Mouse (Mus musculus): ENCODE results near the gene Pcnx3. TPM values are rescaled to one million over a fixed set of nuclear protein-coding genes. Genes with fewer than 3 reads are reported as not detected.

Pcnx3 gene
- polyA plus RNA-seq, 1 experiment, result 54.9 TPM

GRCm38 (mm10) chr19:5713255-5713654 is 24.5 kb upstream of the Pcnx3 start:
- Histone ChIP-seq H3K4me3 (ENCODE audit: insufficient read depth, low read length) (peak overlapping the region; percentile 26), H3K27ac (ENCODE audit: insufficient read depth, low read depth, low read length) (peak overlapping the region; percentile 65), H3K4me1 (ENCODE audit: control insufficient read depth, insufficient read depth, low read length) (peaks cover 33% of the 10 kb centered on the region)
- no peak for TF ChIP-seq CTCF (IDR thresholded peaks at IDR 0.05; ENCODE audit: low read depth, low read length)
- TF ChIP-seq POLR2A (IDR thresholded peaks at IDR 0.05; ENCODE audit: borderline replicate concordance, low read depth, low read length), result no peak

DNA sequence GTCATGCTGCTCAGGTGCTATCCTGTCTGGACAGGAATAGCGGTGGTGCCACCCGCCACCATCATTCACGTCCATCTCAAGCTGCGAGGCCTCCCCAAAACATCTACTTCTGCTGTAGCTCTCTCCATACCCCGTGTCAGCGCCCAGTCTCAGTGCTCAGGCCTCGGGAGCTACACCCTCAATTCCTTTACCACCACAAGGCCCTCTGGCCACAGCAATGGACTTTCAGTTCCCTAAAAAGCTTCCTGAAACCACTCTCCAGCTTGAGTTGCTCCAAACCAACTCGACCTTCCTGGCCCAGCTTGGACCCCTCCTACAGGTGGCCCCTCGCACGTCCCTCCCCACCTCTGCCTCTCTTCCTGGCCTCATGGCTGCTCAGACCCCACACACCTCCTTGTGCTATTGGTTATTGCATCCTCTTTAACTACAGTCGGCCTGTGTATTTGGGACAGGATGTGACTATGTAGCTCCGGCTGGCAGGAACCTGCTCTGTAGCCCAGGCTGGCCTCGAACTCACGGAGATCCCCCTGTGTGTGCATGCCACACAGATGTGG is 23.3 kb upstream of the Pcnx3 start:
- peak overlapping the region; percentile 80 for H3K27ac ChIP-seq (ENCODE audit: insufficient read depth, low read depth, low read length)
- TF ChIP-seq CTCF (IDR thresholded peaks at IDR 0.05; ENCODE audit: low read depth, low read length) (no peak), POLR2A (IDR thresholded peaks at IDR 0.05; ENCODE audit: borderline replicate concordance, low read depth, low read length) (no peak)
- H3K4me1 ChIP-seq (ENCODE audit: control insufficient read depth, insufficient read depth, low read length), result peaks cover 33% of the 10 kb centered on the region
- H3K4me3 ChIP-seq (ENCODE audit: insufficient read depth, low read length), result no peak overlapping the region

DNA sequence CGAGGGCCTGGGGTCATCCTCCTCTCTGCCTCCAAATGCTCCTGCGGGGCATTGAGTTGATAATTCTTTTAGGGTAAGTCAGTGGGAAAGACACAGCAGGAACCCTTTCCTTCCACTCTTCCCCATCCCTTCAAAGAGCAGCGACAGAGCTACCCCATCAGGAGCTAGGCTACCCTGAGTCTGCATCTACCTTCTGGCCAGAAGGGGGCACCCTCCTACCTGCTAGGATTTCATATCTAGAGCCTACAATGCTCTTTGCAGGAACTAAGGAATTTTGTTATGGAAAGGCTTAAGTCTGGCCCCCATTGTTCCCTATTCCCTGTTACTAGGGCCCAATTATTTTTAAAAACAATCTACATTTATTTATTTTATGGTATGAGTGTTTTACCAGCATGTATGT is 22.5 kb upstream of the Pcnx3 start:
- no peak overlapping the region for H3K4me3 ChIP-seq (ENCODE audit: insufficient read depth, low read length)
- H3K4me1 ChIP-seq (ENCODE audit: control insufficient read depth, insufficient read depth, low read length), result peaks cover 33% of the 10 kb centered on the region
- peak overlapping the region; percentile 80 for H3K27ac ChIP-seq (ENCODE audit: insufficient read depth, low read depth, low read length)
- TF ChIP-seq POLR2A (IDR thresholded peaks at IDR 0.05; ENCODE audit: borderline replicate concordance, low read depth, low read length), result no peak
- peak; percentile 26; the same call in 1 of the 2 replicates for TF ChIP-seq CTCF (IDR thresholded peaks at IDR 0.05; ENCODE audit: low read depth, low read length)

GRCm38 (mm10) chr19:5710581-5710980 is 21.9 kb upstream of the Pcnx3 start:
- H3K4me3 ChIP-seq (ENCODE audit: insufficient read depth, low read length), result no peak overlapping the region
- TF ChIP-seq CTCF (IDR thresholded peaks at IDR 0.05; ENCODE audit: low read depth, low read length), result no peak
- no peak for TF ChIP-seq POLR2A (IDR thresholded peaks at IDR 0.05; ENCODE audit: borderline replicate concordance, low read depth, low read length)
- no peak overlapping the region for H3K27ac ChIP-seq (ENCODE audit: insufficient read depth, low read depth, low read length)
- peaks cover 39% of the 10 kb centered on the region for H3K4me1 ChIP-seq (ENCODE audit: control insufficient read depth, insufficient read depth, low read length)

- Histone ChIP-seq H3K27ac (ENCODE audit: insufficient read depth, low read depth, low read length) (no peak overlapping the region), H3K4me3 (ENCODE audit: insufficient read depth, low read length) (no peak overlapping the region), H3K4me1 (ENCODE audit: control insufficient read depth, insufficient read depth, low read length) (peaks cover 43% of the 10 kb centered on the region)
- TF ChIP-seq POLR2A (IDR thresholded peaks at IDR 0.05; ENCODE audit: borderline replicate concordance, low read depth, low read length) (no peak), CTCF (IDR thresholded peaks at IDR 0.05; ENCODE audit: low read depth, low read length) (no peak)
Observed at GRCm38 (mm10) chr19:5710068-5710467, 21.4 kb upstream of the Pcnx3 start.

- Histone ChIP-seq H3K27ac (ENCODE audit: insufficient read depth, low read depth, low read length) (peak overlapping the region; percentile 7; the same call in 1 of the 2 replicates), H3K4me1 (ENCODE audit: control insufficient read depth, insufficient read depth, low read length) (peaks cover 12% of the 10 kb centered on the region), H3K4me3 (ENCODE audit: insufficient read depth, low read length) (no peak overlapping the region)
- TF ChIP-seq CTCF (IDR thresholded peaks at IDR 0.05; ENCODE audit: low read depth, low read length) (no peak), POLR2A (IDR thresholded peaks at IDR 0.05; ENCODE audit: borderline replicate concordance, low read depth, low read length) (no peak)
Observed at GRCm38 (mm10) chr19:5704801-5705571, 16.3 kb upstream of the Pcnx3 start.

GRCm38 (mm10) chr19:5704163-5704800 is 15.6 kb upstream of the Pcnx3 start, which contains the start of gene Kcnk7:
Kcnk7 (plus strand) TSS chr19:5704367.
- peak within 1 kb of the TSS; percentile 7; the same call in 1 of the 2 replicates for H3K27ac ChIP-seq (ENCODE audit: insufficient read depth, low read depth, low read length)
- H3K4me1 ChIP-seq (ENCODE audit: control insufficient read depth, insufficient read depth, low read length), result peaks cover 12% of the 10 kb centered on the region
- H3K4me3 ChIP-seq (ENCODE audit: insufficient read depth, low read length), result no peak within 1 kb of the TSS
- TF ChIP-seq POLR2A (IDR thresholded peaks at IDR 0.05; ENCODE audit: borderline replicate concordance, low read depth, low read length) (no peak), CTCF (IDR thresholded peaks at IDR 0.05; ENCODE audit: low read depth, low read length) (no peak)

- H3K27ac ChIP-seq (ENCODE audit: insufficient read depth, low read depth, low read length), result no peak overlapping the region
- H3K4me1 ChIP-seq (ENCODE audit: control insufficient read depth, insufficient read depth, low read length), result peaks cover 10% of the 10 kb centered on the region
- no peak overlapping the region for H3K4me3 ChIP-seq (ENCODE audit: insufficient read depth, low read length)
- TF ChIP-seq CTCF (IDR thresholded peaks at IDR 0.05; ENCODE audit: low read depth, low read length) (no peak), POLR2A (IDR thresholded peaks at IDR 0.05; ENCODE audit: borderline replicate concordance, low read depth, low read length) (no peak)
Observed at GRCm38 (mm10) chr19:5695849-5696462, 7.2 kb upstream of the Pcnx3 start.

GRCm38 (mm10) chr19:5693801-5694200 is 5.1 kb upstream of the Pcnx3 start:
- Histone ChIP-seq H3K27ac (ENCODE audit: insufficient read depth, low read depth, low read length) (no peak overlapping the region; the same call in 1 of the 2 replicates), H3K4me3 (ENCODE audit: insufficient read depth, low read length) (peak overlapping the region; percentile 66), H3K4me1 (ENCODE audit: control insufficient read depth, insufficient read depth, low read length) (peaks cover 10% of the 10 kb centered on the region)
- TF ChIP-seq CTCF (IDR thresholded peaks at IDR 0.05; ENCODE audit: low read depth, low read length) (no peak), POLR2A (IDR thresholded peaks at IDR 0.05; ENCODE audit: borderline replicate concordance, low read depth, low read length) (no peak)

All from bone marrow macrophage, adult 2 months (primary cell).